Mouse (Mus musculus) left cerebral cortex, adult 9 months (tissue): ENCODE measurements around the gene Zfp91.
"Not testable (repeated sequence)": the region's sequence is repeated elsewhere in the genome, so short reads cannot be mapped to it uniquely, and the experiment has no call there.

Experiments used
- DNase-seq, 2 experiments: peaks; one replicate each; pipeline ENCODE4 v3.0.0; 2022; ENCODE audit warnings: low spot score in 2 of 2

Gene Zfp91

DNA sequence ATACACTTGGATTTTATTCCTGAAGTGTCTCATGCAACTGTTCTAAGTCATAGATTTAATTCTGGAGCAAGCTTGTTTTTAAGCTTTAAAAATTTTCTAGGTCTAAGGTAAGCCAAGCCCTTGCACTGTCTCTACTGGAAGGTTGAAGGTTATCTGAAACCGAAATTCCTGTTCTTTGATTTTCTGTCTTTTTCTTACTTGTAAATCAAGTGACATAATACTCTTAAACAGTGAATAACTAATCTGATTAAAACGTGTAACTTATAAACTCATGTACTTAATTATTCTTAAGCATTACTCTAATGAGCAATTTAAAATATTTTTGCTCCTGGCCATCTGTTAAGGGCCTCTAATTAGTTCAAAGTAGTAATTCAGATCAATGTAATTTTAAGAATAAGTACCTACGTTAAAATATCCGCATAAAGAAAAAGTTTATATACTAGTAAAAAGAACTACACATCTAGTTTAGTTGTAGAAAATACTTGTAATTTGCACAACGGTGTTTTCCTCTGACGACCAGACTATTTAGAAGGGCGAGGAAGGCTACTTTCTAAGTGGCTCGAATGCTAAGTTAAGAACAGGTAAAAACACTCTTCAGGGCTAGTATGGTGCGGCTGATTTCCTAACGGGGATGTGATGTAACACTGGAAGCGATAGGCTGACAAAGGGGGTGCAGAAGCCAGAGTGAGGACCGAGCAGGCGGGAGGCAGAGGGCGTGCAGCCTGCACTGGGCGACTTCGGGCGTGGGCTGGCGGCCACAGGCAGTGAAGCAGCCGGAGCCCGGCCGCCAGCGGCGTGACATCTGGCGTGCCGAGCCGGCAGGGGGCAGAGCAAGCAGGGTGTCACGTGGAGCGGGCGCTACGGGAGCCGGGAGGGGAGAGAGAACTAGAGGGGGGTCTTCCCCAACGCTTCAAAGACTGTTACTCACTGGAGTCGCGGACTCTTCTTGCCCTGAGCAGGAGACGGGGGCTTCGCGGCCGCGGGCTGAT lies 1.6 kb downstream of the Zfp91 start:
- DNase-seq = peak; percentile 82 to 94

DNA sequence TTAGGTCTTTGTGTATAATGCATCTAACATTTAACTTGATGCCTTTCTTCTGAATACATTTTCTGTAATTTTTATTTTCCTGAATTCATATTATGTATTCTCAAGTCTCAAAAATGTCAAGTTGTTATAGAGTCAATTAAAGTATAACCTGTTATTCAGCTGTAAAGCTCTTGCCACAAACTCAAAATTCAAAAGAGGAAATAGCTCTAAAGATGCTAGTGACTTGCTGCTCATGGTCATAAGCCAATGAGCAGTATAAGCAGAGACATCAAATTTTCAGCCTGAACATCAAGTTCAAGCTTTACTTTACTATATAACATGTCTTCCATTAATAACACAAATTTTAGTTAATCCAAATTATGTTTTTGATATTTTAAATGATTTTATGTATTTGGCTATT lies 3.6 kb downstream of the Zfp91 start:
- no peak for DNase-seq

DNA sequence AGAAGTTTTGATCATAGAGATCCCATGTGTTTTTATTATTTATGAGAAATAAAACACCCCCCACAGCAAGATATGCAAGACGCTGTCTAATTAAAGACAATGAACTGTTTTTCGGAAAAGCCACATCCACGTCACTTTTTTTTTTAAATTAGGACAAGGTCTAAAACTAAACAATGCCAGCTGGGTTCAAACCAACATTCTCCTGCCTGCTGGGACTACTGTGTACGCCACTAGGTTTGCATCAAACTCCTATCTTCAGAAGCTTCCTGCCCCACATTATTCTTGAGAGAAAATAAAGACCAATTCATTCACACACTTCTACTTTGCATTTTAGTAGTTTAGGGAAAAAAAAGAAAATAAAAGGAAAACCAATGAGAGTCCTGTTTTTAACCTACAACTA lies 8.2 kb downstream of the Zfp91 start:
- no peak for DNase-seq

DNA sequence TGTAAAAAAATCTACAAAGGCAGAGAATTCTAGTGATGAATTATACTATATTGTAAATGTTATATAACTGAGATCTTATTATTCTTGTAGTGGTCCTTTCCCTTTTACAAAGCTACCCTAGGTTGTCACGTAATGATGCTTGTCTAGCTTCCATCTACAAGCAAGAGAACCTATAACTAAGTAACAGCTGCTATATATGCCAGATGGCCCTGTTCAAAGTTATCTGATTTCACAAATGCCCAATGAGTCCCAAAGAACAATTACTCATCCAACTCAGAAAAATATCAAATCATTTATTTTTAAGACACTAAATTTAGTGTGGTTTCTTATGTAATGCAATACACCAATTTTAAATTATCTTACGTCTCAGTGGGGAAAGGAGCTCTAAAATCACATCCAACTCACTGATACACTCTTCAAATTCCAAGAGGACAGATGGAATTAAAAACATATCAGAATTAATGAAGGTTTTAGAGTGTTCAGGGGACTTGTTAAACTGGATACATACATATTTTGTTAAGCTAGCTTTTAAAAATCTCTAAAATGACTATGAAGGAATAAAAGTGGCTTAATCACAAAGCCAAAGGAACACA lies 9.0 kb downstream of the Zfp91 start:
- no peak for DNase-seq

DNA sequence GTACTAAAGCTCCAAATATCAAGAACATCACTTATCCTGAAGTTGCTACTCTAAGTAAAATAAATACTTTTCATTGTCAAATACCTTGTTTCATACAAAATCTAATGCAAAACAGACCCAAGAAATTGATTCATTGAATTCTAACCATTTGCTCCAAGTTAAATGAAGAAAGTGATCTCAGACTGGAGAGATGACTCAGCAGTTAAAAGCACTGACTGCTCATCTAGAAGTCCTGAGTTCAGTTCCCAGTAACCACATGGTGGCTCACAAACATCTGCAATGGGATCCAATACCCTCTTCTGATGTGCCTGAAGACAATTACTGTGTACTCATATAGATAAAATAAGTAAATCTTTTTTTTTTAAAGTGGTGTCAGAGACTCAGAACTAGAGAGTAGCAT lies 15.5 kb downstream of the Zfp91 start:
- no peak for DNase-seq

DNA sequence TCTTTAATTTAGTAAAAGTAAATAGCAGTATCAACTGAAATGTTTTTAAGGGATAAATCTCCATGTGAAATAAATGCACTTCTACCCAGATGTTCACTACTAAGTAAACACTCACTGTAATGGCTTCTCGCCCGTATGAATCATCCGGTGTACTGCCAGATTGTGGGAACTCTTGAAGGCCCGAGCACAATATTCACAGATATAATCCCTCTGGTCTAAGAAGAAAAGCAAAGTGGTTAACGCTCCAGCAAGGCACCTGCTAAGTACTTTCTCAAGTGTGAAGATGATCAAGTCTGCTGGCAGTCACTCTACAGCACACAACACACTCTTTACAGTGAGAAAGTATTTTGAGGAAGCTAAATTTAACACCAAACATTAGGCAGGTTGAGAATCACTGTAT lies 25.0 kb downstream of the Zfp91 start:
- no peak for DNase-seq

DNA sequence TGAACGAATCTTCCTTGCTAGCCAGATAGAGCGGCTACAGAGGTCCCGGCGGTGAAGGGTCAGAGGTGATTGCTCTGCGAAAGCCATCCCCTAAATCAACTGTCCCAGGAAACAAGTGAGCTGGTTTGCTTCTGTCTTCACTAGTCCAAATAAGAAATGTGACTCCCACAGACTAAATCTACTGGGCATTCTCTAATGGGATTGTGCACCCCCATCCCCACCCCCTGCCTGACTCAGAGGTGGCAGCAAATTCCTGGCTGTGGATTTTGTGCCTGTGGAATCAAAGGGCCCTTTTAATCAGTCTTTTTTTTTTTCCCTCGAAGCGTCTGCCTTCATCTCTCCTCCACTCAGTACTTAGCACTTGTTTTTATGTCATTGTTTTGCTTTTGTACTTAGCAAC lies 30.6 kb downstream of the Zfp91 start, which contains the start of gene Cntf:
Gene Cntf, minus strand, starts transcription at position 325 of the 400 bp plus-strand sequence.
- no peak for DNase-seq

DNA sequence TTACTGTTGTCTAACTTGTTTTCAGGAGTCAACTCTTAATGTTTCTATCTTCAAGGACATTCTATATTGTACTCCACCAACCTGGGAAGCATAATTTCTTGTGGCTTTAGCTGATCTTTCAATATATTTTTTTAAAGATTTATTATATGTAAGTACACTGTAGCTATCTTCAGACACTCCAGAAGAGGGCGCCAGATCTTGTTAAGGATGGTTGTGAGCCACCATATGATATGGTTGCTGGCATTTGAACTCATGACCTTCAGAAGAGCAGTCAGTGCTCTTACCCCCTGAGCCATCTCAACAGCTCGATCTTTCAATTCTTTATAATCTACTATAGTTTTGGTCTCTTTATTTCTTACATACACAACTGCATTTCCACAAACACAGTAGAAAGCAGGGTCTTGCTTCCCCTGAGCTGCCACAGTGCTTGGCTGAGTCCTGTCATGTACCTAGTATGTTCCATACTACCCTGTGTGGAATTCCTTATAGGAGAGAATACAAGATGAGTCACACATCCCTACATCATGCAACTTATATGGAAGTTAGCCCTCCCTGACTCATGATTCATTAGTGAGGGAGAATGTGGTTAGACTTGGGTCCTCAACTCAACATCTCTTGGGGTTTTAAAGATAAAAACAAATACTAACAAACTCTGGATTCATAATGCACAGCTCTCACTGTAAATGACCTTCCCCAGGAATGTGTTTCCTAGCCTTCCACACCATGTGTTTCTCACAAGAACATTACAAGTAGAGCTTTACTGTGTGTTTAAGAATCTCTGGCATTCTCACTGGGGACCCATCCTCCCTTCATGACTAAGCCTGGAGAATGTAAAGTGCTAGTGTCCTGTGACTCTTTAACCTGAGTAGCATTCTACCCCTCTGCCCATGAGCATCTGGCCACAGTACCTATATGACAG lies 33.5 kb downstream of the Zfp91 start:
- DNase-seq = no peak

DNA sequence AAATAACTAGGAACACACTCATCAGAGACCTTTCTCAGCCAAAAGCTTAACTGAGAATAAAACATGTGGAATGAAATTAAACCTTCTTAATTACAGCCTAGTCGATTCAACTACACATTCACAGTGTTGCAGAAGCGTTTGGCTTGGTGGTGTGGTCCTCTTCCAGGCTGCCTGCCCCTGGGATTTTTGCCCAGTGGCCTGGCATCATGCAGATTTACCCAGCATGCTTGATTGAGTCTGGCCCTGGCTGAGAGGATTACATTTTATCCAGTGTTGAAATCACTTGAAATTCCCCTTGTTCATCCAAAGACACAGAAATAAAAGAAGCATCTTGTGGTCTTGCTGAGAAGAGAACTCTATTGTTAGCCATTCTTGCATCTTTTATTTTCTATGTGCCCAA lies 36.3 kb downstream of the Zfp91 start:
- DNase-seq = peak; percentile 15 to 43

DNA sequence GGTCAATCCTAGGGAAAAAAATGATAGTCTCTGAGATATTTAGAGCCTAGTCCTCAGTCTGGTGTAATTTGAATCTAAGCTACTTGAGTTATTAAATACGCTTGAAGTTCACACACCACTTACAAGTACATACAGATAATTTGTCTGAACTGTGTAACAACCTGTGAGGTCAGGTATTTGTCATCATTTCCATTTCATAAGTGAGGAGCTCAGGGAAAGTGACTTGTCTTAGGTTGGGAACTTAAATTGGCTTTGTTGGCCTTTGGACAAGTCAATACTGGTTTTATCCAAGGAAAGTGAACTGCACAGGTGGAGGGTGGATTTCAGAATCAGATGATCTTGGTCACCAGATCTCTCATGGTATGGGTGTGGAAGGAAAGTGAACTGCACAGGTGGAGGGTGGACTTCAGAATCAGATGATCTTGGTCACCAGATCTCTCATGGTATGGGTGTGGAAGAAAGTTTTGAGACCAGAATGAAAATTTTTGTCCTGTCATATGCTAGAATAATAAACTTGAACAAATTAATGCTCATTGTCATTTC lies 36.9 kb downstream of the Zfp91 start:
- no peak for DNase-seq

DNA sequence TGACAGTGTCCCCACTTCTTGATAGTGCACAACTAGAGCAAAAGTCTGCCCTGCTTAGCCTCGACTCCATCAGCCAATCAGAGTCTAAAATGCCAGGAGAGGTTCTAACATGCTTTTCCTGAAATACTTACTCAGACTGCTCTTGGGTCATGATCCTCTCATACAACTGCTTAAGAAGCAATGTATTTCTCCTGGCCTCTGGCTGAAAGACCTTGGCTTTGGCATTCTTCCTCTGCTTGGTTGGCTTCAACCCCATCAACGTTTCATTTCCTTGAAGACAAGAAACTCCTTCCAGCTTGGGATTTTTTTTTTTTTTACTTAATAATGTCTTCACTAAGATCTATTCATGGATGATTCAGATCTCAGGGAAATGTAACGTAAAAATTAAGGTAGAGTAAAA lies 39.6 kb downstream of the Zfp91 start:
- DNase-seq = no peak

DNA sequence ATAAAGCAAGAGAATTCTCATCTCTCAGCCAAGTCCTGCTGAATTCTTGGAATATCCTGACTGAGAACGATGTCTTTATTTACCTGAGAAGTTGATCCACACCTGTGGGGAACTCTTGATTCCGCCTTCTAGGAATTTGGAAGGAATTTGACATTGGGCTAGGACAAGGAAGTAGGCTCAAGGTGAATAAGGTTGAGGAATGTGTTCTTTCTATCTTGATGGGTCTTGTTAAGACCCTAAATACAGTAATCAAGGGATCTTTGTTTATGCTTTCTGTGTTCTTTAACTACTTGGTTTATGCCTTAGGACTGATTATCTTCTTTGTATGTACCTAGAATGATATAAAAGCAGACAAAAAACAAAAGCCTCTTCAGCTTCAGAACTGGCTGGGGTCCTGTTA lies 64.0 kb downstream of the Zfp91 start:
- DNase-seq = no peak

DNA sequence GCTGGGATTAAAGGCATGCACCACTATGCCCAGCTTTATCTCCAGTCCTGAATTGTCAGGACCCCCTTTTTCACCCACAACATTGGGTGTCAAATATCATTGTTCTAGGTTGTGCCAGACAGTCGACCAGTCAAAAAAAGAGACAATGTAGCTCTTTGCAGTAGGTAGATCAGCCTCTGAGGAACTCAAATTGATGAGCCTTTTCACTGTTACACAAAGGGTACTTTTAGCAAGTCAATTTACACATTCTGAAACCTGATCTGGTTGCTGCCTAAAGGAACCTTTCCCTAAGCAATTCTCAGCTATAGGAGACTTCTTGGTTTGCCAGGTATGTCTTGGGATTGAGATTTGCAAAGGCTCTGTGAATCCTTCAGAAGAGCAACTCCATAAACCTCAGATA lies 64.9 kb downstream of the Zfp91 start:
- DNase-seq = no peak

DNA sequence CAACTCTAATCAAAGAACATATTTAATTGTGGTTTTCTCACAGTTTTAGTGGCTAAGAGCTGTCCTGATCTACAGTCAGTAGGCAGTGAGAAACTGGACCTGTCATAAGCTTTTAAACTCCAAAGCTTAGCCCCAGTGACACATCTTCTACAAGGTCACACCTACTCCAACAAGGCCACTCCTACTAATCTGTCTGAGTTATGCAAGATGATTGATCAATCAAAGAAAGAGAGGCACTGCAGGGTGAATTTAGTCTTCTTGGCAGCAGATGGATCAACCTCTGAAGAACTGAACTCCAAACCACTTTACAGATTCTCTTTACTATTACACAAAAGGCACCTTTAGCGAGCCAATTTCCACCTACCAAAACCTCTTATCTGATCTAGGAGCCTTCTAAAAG lies 70.1 kb downstream of the Zfp91 start:
- DNase-seq = no peak

DNA sequence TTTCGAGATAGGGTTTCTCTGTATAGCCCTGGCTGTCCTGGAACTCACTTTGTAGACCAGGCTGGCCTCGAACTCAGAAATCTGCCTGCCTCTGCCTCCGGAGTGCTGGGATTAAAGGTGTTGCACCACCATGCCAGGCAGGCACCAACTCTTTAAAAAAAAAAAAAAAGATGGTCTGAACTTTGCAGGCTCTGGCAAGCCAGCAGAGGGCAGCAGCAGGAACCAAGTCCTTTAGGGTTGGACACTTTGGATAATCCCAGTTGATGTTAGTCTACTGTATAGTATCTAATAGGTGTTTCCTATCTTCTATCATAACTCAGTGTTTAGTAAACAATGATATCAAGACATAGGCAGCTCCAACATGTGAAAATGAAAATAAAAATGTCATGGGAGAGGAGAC lies 73.6 kb downstream of the Zfp91 start:
- DNase-seq = peak in 1 of 2 experiments; percentile 2

DNA sequence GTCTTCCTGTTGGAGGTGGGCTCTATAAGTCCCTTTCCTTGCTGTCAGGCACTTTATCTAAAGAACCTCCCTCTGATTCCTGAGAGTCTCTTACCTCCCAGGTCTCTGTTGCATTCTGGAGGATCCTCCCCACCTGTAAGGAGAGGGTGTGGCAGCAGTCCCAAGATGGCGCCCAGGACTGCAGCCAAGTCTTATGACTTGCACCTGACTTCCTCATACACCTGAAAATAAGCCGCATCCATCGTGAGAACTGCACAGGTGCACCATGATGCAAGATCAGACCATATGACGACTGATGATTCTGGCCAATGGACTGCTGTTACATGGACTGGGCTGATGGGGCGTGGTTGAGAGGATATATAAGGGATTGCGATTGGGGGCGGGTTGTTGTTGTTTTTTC lies 74.3 kb downstream of the Zfp91 start:
- not testable (repeated sequence) for DNase-seq

DNA sequence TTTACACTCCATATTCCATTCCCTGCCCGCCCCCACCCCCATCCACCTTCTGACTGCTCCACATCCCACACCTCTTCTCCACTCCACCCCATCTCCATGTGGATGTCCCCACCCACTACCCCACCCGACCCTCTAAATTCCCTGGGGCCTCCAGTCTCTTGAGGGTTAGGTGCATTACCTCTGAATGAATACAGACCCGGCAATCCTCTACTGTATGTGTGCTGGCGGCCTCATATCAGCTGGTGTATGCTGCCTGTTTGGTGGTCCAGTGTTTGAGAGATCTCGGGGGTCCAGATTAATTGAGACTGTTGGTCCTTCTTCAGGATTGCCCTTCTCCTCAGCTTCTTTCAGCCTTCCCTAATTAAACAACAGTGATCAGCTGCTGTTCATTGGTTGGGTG lies 75.0 kb downstream of the Zfp91 start:
- DNase-seq = not testable (repeated sequence)

DNA sequence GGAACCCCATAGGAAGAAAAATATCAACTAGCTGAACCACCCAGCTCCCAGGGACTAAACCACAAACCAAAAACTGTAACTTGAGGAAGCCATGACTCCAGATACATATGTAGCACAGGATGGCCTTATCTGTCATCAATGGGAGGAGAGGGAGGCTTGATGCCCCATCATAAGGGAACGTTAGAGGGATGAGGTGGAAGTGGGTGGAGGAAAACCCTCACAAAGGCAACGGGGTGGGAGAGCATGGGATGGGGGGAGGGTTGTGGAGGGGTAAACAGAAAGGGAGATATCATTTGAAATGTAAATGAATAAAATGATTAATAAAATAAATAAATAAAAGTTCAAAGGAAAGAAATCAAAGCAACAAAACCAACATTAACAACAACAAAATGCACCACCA lies 75.5 kb downstream of the Zfp91 start:
- no peak for DNase-seq

DNA sequence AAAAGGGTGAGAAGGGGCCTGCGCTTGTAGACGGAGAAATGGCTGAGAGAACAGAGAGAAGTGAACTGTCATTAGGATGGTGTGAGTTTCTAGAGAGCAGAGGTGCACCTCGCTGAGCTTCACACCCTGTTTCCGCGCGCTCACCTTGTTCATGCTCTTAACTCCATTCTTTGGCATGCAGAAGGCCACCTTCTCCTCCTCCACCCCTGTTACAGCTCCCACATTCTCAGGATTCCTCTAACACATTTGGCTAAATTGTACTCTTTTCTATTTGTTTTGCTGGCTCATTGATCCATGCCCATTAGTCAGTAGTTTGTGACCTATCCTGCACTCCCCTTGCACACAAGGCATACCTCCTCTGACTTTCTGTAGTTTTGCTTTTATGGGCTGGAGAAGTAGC lies 76.7 kb downstream of the Zfp91 start:
- no peak for DNase-seq
